Mouse (Mus musculus) CH12.LX (cell line): ENCODE results near the gene Cbfb.

Source experiments
- CTCF ChIP-seq, 2 experiments: IDR thresholded peaks in 1 of 2; conservative IDR thresholded peaks in 1 of 2; 2 replicates each; pipeline ENCODE4 v1.5.1; 2011 to 2012; ENCODE audit warnings: low read depth in 2 of 2, low read length in 2 of 2, improper control_type of control experiment in 1 of 2, inconsistent platforms in 1 of 2, mild to moderate bottlenecking in 1 of 2, moderate library complexity in 1 of 2
- EP300 ChIP-seq: IDR thresholded peaks from 2 replicates; pipeline ENCODE4 v1.6.1; 2011; ENCODE audit warnings: low read length, improper control_type of control experiment
- MYC ChIP-seq: IDR thresholded peaks from 2 replicates; pipeline ENCODE4 v1.6.1; 2011; ENCODE audit warnings: low read depth, mild to moderate bottlenecking, improper control_type of control experiment, low read length
- TCF12 ChIP-seq: IDR thresholded peaks from 2 replicates; pipeline ENCODE4 v1.6.1; 2014; ENCODE audit warnings: low read depth, mild to moderate bottlenecking, inconsistent platforms, low read length, improper control_type of control experiment

- TF ChIP-seq CTCF (conservative IDR thresholded peaks at IDR 0.05 in 1 of 2, IDR thresholded peaks at IDR 0.05 in 1 of 2; ENCODE audit: low read depth in 2 of 2, low read length in 2 of 2): no peak
- TF ChIP-seq EP300: no peak
- no peak for TF ChIP-seq MYC
- no peak for TF ChIP-seq TCF12
Measured at GRCm38 (mm10) chr8:105207675-105208273, 37.3 kb downstream of the Cbfb start.
